Mouse (Mus musculus) limb, embryonic 10.5 days (tissue): Measurements from ENCODE around the gene Dtd1. TPM values are rescaled to one million over a fixed set of nuclear protein-coding genes. Genes with fewer than 3 reads are reported as not detected.
A peak's percentile ranks its signal among the peaks of the same experiment; 100 is the strongest.

ENCODE experiments used
- DNase-seq: peaks from one replicate; pipeline ENCODE4 v3.0.0-alpha.2; 2017; ENCODE audit warnings: low spot score
- H3K27ac ChIP-seq: fragments of 300-500 bp; sonication (generic); 2 replicates; pipeline ENCODE4 v1.5.1; 2016; ENCODE audit warnings: mild to moderate bottlenecking
- H3K27me3 ChIP-seq: fragments of 300-500 bp; sonication (generic); 2 replicates; pipeline ENCODE4 v1.6.1; 2016; ENCODE audit warnings: low read depth, mild to moderate bottlenecking; ENCODE audit not compliant: poor library complexity, severe bottlenecking
- H3K36me3 ChIP-seq: fragments of 300-500 bp; sonication (generic); 2 replicates; pipeline ENCODE4 v1.6.1; 2016; ENCODE audit warnings: mild to moderate bottlenecking, moderate library complexity
- H3K4me1 ChIP-seq: fragments of 300-500 bp; sonication (generic); 2 replicates; pipeline ENCODE4 v1.6.1; 2016
- H3K4me3 ChIP-seq: fragments of 300-500 bp; sonication (generic); 2 replicates; pipeline ENCODE4 v1.5.1; 2016; ENCODE audit warnings: mild to moderate bottlenecking, moderate library complexity
- H3K9me3 ChIP-seq: fragments of 300-500 bp; sonication (generic); replicated peaks from 2 replicates; pipeline ENCODE4 v1.6.1; 2016; ENCODE audit warnings: mild to moderate bottlenecking
- WGBS: fragments of 180-500 bp; shearing (Covaris S2); methylation state at CpG from one replicate; pipeline ENCODE4 v1.1.7; 2016; 5-methylcytosine and 5-hydroxymethylcytosine counted together
- microRNA-seq: library from miRNA; unstranded; fragments of <30 nt; microRNA quantifications from one replicate; pipeline ENCODE4, GENCODE M21; 2017
- polyA plus RNA-seq: library from polyadenylated mRNA; unstranded; fragments of >200 nt; fragmentation: Nextera tagmentation; extraction: Ambion mirVana; gene quantifications from 2 replicates; pipeline ENCODE4 v1.2.1, GENCODE M21; 2016

Dtd1 gene
- polyA plus RNA-seq, 1 experiment from 2014 or later, result 35.4 TPM

- Histone ChIP-seq H3K9me3 (no peaks in the 10 kb centered on the region), H3K27ac (no peak overlapping the region), H3K27me3 (no peaks in the 10 kb centered on the region), H3K36me3 (no peaks in the 10 kb centered on the region), H3K4me3 (no peak overlapping the region), H3K4me1 (no peaks in the 10 kb centered on the region)
- WGBS, result 91% methylated on average over 1 of the region's 1 CpGs
- no peak for DNase-seq
These were observed 183.5 kb downstream of the Dtd1 start for GRCm38 (mm10) chr2:144783190-144783589.

- H3K4me1 ChIP-seq, result no peaks in the 10 kb centered on the region
- DNase-seq, result no peak
- no peak overlapping the region for H3K27ac ChIP-seq
- no peaks in the 10 kb centered on the region for H3K27me3 ChIP-seq
- H3K36me3 ChIP-seq, result no peaks in the 10 kb centered on the region
- no peak overlapping the region for H3K4me3 ChIP-seq
- H3K9me3 ChIP-seq, result no peaks in the 10 kb centered on the region
- whole genome bisulfite sequencing, result 98% methylated on average over 6 of the region's 6 CpGs
These were observed 184.1 kb downstream of the Dtd1 start for GRCm38 (mm10) chr2:144783831-144784230.

- Histone ChIP-seq H3K27ac (no peak overlapping the region), H3K4me3 (no peak overlapping the region), H3K4me1 (peaks cover 10% of the 10 kb centered on the region), H3K36me3 (no peaks in the 10 kb centered on the region), H3K9me3 (no peaks in the 10 kb centered on the region), H3K27me3 (no peaks in the 10 kb centered on the region)
- 61% methylated on average over 14 of the region's 14 CpGs for WGBS
- no peak for DNase-seq
These were observed 192.1 kb downstream of the Dtd1 start for GRCm38 (mm10) chr2:144791671-144792294.

GRCm38 (mm10) chr2:144797515-144797914, 197.8 kb downstream of the Dtd1 start:
- Histone ChIP-seq H3K27me3 (no peaks in the 10 kb centered on the region), H3K4me1 (peaks cover 1% of the 10 kb centered on the region; the same call in 1 of the 2 replicates), H3K36me3 (no peaks in the 10 kb centered on the region), H3K27ac (no peak overlapping the region), H3K9me3 (no peaks in the 10 kb centered on the region), H3K4me3 (no peak overlapping the region)
- no peak for DNase-seq
- WGBS, result 78% methylated on average over 8 of the region's 8 CpGs

- H3K27ac ChIP-seq, result peak overlapping the region; percentile 56; the same call in 1 of the 2 replicates
- 65% methylated on average over 15 of the region's 15 CpGs for WGBS
- H3K4me1 ChIP-seq, result peaks cover 12% of the 10 kb centered on the region
- no peaks in the 10 kb centered on the region for H3K9me3 ChIP-seq
- H3K36me3 ChIP-seq, result no peaks in the 10 kb centered on the region
- no peak for DNase-seq
- no peaks in the 10 kb centered on the region for H3K27me3 ChIP-seq
- H3K4me3 ChIP-seq, result no peak overlapping the region
These were observed 208.4 kb downstream of the Dtd1 start for GRCm38 (mm10) chr2:144807766-144808754.

Small RNA genes lying within 50 kb of the gene (microRNA-seq; reads per million reads assigned to microRNA genes)
- gene Gm24823, result not detected

Other genes with a start within 250 kb of the Dtd1 start
- 68.7 and 71.3 TPM in 2 replicates for gene Kat14, start 230.9 kb upstream of the Dtd1 start, polyA plus RNA-seq
- 2.3 TPM in 1 of 2 replicates, not detected in the other for gene Pet117, start 230.9 kb upstream of the Dtd1 start, polyA plus RNA-seq
- 1.0 and 1.4 TPM in 2 replicates for gene Dzank1, start 72.5 kb upstream of the Dtd1 start, polyA plus RNA-seq
- 29.7 and 35.8 TPM in 2 replicates for gene Polr3f, start 72.2 kb upstream of the Dtd1 start, polyA plus RNA-seq
- gene Rbbp9, start 49.0 kb upstream of the Dtd1 start, polyA plus RNA-seq, result 66.0 and 67.0 TPM in 2 replicates
- 105 and 112 TPM in 2 replicates for gene Sec23b, start 43.7 kb upstream of the Dtd1 start, polyA plus RNA-seq
- 24.0 and 30.7 TPM in 2 replicates for gene Smim26, start 5.8 kb upstream of the Dtd1 start, polyA plus RNA-seq
- gene Scp2d1, start 223.8 kb downstream of the Dtd1 start, polyA plus RNA-seq, result not detected in 2 replicates